Mouse (Mus musculus) yolk sac, embryonic 10.5 days (tissue): ENCODE data around the gene Zkscan4.
A peak's percentile ranks its signal among the peaks of the same experiment; 100 is the strongest.

Experiments
- DNase-seq: peaks from one replicate; pipeline ENCODE4 v3.0.0-alpha.2; 2017; ENCODE audit warnings: low spot score

Zkscan4 gene

DNA sequence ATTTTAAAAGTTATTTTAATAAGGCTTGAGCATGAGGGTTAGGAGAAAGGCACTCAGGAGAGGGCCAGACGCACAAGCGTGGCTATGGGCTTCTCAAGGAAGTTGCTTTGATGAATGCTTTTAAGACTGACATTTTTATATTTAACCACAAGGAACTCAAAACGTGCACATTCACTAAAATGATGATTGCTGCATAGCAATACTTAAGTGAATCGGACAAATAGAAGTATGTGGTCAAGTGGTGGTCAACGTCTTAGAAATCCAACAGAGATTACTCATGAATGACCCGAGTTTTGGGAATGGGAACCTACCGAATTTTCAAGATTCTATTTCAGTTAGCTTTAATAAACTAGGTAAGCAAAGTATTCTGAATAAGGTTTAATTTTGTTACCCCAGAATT lies 51.4 kb downstream of the Zkscan4 start:
- no peak for DNase-seq

DNA sequence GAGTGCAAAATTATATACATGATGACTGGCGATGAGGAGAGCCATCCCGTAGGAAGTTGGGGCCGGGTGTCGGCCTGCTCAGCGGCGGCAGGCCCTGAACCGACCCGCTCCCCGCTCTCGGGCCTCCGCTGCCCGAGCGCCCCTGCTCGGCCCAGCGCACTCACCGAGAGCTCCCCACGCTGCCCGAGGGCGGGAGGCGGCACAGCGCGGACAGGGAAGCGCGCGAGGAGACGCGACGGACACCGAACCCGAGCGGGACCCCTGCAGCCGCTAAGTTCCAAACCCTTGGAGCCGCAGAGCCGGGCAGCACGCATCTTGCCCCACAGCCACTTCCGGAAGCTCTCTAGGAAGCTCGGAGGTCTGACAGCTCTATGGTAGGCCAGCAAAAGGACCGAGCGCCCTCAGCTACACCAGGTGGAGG lies 52.1 kb downstream of the Zkscan4 start, which contains the start of gene Zkscan8:
Zkscan8 (minus strand) TSS at position 340 of the 421 bp plus-strand sequence.
- DNase-seq: peak; percentile 94
